Mouse (Mus musculus) gastrocnemius, postnatal 10 days (tissue): Measurements from ENCODE around the gene Cdkn2aip. TPM values are rescaled to one million over a fixed set of nuclear protein-coding genes. Genes with fewer than 3 reads are reported as not detected.

Source experiments
- total RNA-seq, 2 experiments: library from RNA; stranded (reverse); gene quantifications; 2 replicates each; pipeline ENCODE4 v1.2.3; 2021

The Cdkn2aip gene
- total RNA-seq, 2 experiments from 2014 or later: 5.5 to 6.7 TPM

Other genes with a start within 250 kb of the Cdkn2aip start
- 10 to 100 TPM; 18.1 to 19.7 TPM for gene Trappc11, start 180.5 kb downstream of the Cdkn2aip start, total RNA-seq
- 10 to 100 TPM; 27.1 to 27.4 TPM for gene Rwdd4a, start 180.3 kb downstream of the Cdkn2aip start, total RNA-seq
- 10 to 100 TPM; 28.9 to 31.6 TPM for gene Ing2, start 38.4 kb downstream of the Cdkn2aip start, total RNA-seq
- gene Cldn24, start 108.2 kb upstream of the Cdkn2aip start, total RNA-seq: not detected
- gene Cldn22, start 110.5 kb upstream of the Cdkn2aip start, total RNA-seq: under 1 TPM in 1 of 2 experiments, not detected in 1; 0.23 TPM